Mouse (Mus musculus): ENCODE data around the gene Rnf216. TPM values are rescaled to one million over a fixed set of nuclear protein-coding genes. Genes with fewer than 3 reads are reported as not detected.

The Rnf216 gene
- polyA plus RNA-seq, 1 experiment from 2014 or later = 44.4 TPM

- H3K4me3 ChIP-seq = peak overlapping the region; percentile 89
- under 1% methylated on average over 59 of the region's 59 CpGs for WGBS
- peak; percentile 58 for DNase-seq (ENCODE audit: extremely low spot score, low spot score)
- peaks cover 37% of the 10 kb centered on the region for H3K36me3 ChIP-seq (replicated peaks)
- peak overlapping the region; percentile 99 for H3K27ac ChIP-seq
- H3K4me1 ChIP-seq = peaks cover 51% of the 10 kb centered on the region
- peaks cover 16% of the 10 kb centered on the region for H3K27me3 ChIP-seq (ENCODE audit: poor library complexity, severe bottlenecking)
- no peaks in the 10 kb centered on the region for H3K9me3 ChIP-seq
These were observed 152.0 kb downstream of the Rnf216 start for GRCm38 (mm10) chr5:142960775-142961271.

DNA sequence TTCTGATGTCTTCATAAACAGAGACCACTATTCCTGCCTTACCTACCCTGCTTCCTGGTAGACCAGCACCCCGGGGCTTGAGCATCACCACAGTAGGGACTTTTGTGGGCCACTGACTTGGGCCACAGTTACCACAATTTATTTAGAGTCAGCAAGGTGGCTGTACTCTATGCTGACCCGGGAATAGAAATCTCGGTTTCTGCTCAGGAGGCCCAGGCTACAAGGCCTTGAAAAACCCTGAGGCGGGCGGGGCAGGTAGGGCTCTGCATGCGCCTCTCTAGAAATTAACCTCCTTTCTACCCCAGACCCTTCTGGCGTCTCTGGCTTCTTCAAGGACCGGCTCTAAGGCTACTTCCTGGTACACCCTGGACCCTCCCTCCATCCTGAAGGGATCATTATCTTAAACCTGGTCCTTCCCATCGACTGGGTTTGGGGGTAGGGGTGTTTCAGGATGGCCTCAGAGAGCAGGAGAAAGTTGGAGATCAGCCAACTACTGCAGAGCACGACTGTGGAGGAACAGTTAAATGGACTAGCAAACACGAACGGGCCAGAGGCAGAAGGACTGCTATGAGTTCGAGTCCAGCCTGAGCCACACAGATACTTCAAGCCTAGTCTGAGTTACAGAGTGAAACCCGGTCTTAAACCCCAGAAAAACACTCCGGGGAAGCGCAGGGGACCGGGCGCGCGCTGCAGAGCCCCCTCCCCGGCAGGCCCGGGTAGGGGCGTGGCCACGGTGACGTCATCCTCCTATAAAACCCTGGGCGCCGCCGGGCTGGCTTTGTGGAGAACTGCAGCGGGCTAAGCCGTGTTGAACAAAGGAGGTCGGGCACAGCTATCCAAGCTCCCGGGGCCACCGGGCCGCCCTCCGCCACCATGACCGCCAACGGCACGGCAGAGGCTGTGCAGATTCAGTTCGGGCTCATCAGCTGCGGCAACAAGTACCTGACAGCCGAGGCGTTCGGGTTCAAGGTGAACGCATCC lies 152.9 kb downstream of the Rnf216 start, which contains the start of gene Fscn1:
Gene Fscn1 (plus strand): TSS at position 768 of the 981 bp plus-strand sequence.
- Histone ChIP-seq H3K4me1 (peaks cover 41% of the 10 kb centered on the region), H3K27ac (peak within 1 kb of the TSS; percentile 99), H3K9me3 (no peaks in the 10 kb centered on the region), H3K4me3 (peak within 1 kb of the TSS; percentile 89), H3K27me3 (ENCODE audit: poor library complexity, severe bottlenecking) (peaks cover 16% of the 10 kb centered on the region), H3K36me3 (replicated peaks) (peaks cover 28% of the 10 kb centered on the region)
- WGBS = 7% methylated on average over 44 of the region's 44 CpGs
- peak; percentile 93 for DNase-seq (ENCODE audit: extremely low spot score, low spot score)

- 73% methylated on average over 4 of the region's 4 CpGs for WGBS
- H3K27ac ChIP-seq = peak overlapping the region; percentile 99; the same call in 1 of the 2 replicates
- H3K27me3 ChIP-seq (ENCODE audit: poor library complexity, severe bottlenecking) = peaks cover 16% of the 10 kb centered on the region
- H3K36me3 ChIP-seq (replicated peaks) = peaks cover 21% of the 10 kb centered on the region
- peaks cover 34% of the 10 kb centered on the region for H3K4me1 ChIP-seq
- peak overlapping the region; percentile 89; the same call in 1 of the 2 replicates for H3K4me3 ChIP-seq
- no peak for DNase-seq (ENCODE audit: extremely low spot score, low spot score)
- no peaks in the 10 kb centered on the region for H3K9me3 ChIP-seq
These were observed 153.6 kb downstream of the Rnf216 start for GRCm38 (mm10) chr5:142959156-142959555.

DNA sequence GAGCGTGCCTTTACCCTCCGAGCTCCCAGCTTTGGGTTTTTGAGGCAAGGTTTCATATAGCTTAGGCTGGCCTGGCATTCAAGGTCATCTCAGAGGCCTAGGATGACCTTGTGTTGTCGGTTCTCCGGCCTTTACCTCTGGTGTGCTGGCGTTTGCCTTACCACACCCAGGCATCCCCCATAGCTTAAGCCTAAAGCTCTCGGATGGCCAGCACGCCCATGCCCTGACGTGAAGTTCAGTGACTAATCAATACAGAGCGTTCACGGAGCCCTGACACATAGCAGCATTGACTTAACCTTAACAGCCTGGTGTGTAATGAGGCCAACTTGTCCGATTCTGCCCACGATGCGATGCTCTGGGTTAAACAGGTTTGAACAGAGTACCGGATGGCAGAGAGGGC lies 154.3 kb downstream of the Rnf216 start:
- peaks cover 14% of the 10 kb centered on the region for H3K36me3 ChIP-seq (replicated peaks)
- WGBS = 89% methylated on average over 14 of the region's 14 CpGs
- no peak for DNase-seq (ENCODE audit: extremely low spot score, low spot score)
- no peak overlapping the region for H3K27ac ChIP-seq
- no peak overlapping the region for H3K4me3 ChIP-seq
- peaks cover 30% of the 10 kb centered on the region for H3K4me1 ChIP-seq
- peaks cover 16% of the 10 kb centered on the region for H3K27me3 ChIP-seq (ENCODE audit: poor library complexity, severe bottlenecking)
- no peaks in the 10 kb centered on the region for H3K9me3 ChIP-seq

- DNase-seq (ENCODE audit: extremely low spot score, low spot score) = no peak
- Histone ChIP-seq H3K9me3 (no peaks in the 10 kb centered on the region), H3K4me1 (peaks cover 17% of the 10 kb centered on the region), H3K36me3 (replicated peaks) (peaks cover under 1% of the 10 kb centered on the region; the same call in 1 of the 2 replicates), H3K4me3 (no peak overlapping the region), H3K27me3 (ENCODE audit: poor library complexity, severe bottlenecking) (peaks cover 16% of the 10 kb centered on the region), H3K27ac (no peak overlapping the region)
- 64% methylated on average over 6 of the region's 6 CpGs for WGBS
These were observed 155.7 kb downstream of the Rnf216 start for GRCm38 (mm10) chr5:142956956-142957703.

GRCm38 (mm10) chr5:142953641-142954040 lies 159.2 kb downstream of the Rnf216 start:
- no peak overlapping the region for H3K4me3 ChIP-seq
- peaks cover 9% of the 10 kb centered on the region; the same call in 1 of the 2 replicates for H3K4me1 ChIP-seq
- WGBS = 54% methylated on average over 3 of the region's 3 CpGs
- H3K27me3 ChIP-seq (ENCODE audit: poor library complexity, severe bottlenecking) = peaks cover 4% of the 10 kb centered on the region
- H3K36me3 ChIP-seq (replicated peaks) = no peaks in the 10 kb centered on the region
- no peaks in the 10 kb centered on the region for H3K9me3 ChIP-seq
- no peak overlapping the region for H3K27ac ChIP-seq
- DNase-seq (ENCODE audit: extremely low spot score, low spot score) = no peak

DNA sequence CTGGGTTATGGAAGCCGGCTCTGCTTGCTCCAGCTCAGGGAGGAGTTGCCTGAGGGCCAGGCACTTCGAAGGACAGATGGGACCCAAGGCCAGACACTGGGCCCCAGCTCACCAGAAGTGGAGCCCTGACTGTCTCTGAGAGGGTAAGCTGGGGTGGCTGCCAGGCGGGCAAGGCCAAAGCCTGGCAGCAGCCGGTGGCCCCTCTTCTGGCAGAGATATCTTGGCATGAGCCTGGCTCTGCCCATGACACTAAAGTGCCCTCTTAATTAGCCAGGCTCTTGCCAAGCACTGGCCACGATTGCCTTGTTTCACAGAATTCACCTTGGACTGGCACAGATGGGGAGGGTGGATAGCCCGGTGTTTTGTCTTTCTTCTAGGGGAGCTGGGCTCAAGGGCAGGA lies 162.4 kb downstream of the Rnf216 start:
- no peak for DNase-seq (ENCODE audit: extremely low spot score, low spot score)
- Histone ChIP-seq H3K27me3 (ENCODE audit: poor library complexity, severe bottlenecking) (no peaks in the 10 kb centered on the region), H3K4me3 (no peak overlapping the region), H3K9me3 (no peaks in the 10 kb centered on the region), H3K27ac (no peak overlapping the region), H3K4me1 (peaks cover 12% of the 10 kb centered on the region; the same call in 1 of the 2 replicates), H3K36me3 (replicated peaks) (no peaks in the 10 kb centered on the region)
- WGBS = 85% methylated on average over 6 of the region's 6 CpGs

DNA sequence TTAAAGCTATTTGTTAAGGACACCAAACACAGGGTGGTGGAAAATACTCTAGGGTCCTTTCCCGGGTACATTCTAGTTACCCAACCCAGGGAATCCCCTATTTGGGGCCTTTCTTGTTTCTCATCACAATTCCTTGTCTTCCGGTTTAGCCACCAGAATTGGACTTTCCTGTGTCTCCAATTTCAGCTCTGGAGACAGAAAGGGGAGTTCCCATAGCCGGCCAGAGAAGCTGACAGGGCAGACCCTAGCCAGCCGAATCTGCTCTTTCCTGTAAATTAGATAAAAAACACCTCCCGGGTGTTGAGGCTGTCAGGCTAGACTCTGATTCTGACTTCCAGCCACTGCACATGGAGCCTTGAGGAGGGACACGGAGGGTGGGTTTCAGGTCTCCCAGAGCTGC lies 163.2 kb downstream of the Rnf216 start:
- no peak for DNase-seq (ENCODE audit: extremely low spot score, low spot score)
- Histone ChIP-seq H3K4me3 (no peak overlapping the region), H3K4me1 (peaks cover 12% of the 10 kb centered on the region; the same call in 1 of the 2 replicates), H3K27me3 (ENCODE audit: poor library complexity, severe bottlenecking) (no peaks in the 10 kb centered on the region), H3K27ac (no peak overlapping the region), H3K36me3 (replicated peaks) (no peaks in the 10 kb centered on the region), H3K9me3 (no peaks in the 10 kb centered on the region)
- WGBS = 63% methylated on average over 6 of the region's 6 CpGs

GRCm38 (mm10) chr5:142947460-142947859 lies 165.3 kb downstream of the Rnf216 start:
- peaks cover 17% of the 10 kb centered on the region for H3K4me1 ChIP-seq
- 83% methylated on average over 7 of the region's 7 CpGs for WGBS
- no peak overlapping the region for H3K4me3 ChIP-seq
- H3K36me3 ChIP-seq (replicated peaks) = no peaks in the 10 kb centered on the region
- H3K27ac ChIP-seq = no peak overlapping the region
- DNase-seq (ENCODE audit: extremely low spot score, low spot score) = no peak
- H3K27me3 ChIP-seq (ENCODE audit: poor library complexity, severe bottlenecking) = no peaks in the 10 kb centered on the region
- H3K9me3 ChIP-seq = no peaks in the 10 kb centered on the region

DNA sequence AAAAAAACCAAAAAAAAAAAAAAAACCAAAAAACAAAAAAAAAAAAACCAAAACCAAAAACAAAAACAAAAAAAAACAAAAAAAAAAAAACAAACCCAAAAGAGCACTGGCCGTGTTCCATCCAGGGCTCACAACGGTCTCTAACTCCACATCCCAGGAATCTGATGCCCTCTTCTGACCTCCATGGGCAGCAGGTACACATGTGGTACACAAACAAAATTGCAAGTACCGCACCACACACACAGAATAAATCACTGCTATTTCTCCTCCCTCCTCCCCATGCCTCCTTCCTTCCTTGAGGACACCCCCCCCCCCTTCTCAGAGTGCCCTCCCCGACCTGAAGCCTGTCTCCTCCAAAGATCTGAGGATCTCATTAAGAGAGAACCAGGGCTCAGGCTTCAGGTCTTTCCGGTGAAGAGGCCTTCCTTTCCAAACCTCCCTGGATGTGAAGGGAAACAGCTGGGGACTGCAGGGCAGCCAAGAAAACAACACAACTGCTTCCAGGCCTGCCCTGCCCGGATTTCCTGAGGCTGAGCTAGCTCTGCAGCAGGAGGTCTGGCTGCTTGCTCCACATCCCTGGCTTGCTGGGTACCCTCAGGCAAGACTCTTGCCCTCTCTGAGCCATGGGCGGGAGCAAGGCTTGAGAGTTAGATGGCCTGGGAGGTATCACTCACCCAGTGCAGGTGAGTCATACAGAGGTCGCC lies 167.7 kb downstream of the Rnf216 start:
- 64% methylated on average over 8 of the region's 8 CpGs for WGBS
- Histone ChIP-seq H3K9me3 (peaks cover 6% of the 10 kb centered on the region; the same call in 1 of the 2 replicates), H3K27me3 (ENCODE audit: poor library complexity, severe bottlenecking) (no peaks in the 10 kb centered on the region), H3K4me1 (peaks cover 17% of the 10 kb centered on the region), H3K36me3 (replicated peaks) (no peaks in the 10 kb centered on the region), H3K27ac (peak overlapping the region; percentile 60; the same call in 1 of the 2 replicates), H3K4me3 (no peak overlapping the region)
- no peak for DNase-seq (ENCODE audit: extremely low spot score, low spot score)
